Mouse (Mus musculus): ENCODE data around the gene Pgc. TPM values are rescaled to one million over a fixed set of nuclear protein-coding genes. Genes with fewer than 3 reads are reported as not detected.
A peak's percentile ranks its signal among the peaks of the same experiment; 100 is the strongest.

Pgc gene
- total RNA-seq (2022), result not detected

DNA sequence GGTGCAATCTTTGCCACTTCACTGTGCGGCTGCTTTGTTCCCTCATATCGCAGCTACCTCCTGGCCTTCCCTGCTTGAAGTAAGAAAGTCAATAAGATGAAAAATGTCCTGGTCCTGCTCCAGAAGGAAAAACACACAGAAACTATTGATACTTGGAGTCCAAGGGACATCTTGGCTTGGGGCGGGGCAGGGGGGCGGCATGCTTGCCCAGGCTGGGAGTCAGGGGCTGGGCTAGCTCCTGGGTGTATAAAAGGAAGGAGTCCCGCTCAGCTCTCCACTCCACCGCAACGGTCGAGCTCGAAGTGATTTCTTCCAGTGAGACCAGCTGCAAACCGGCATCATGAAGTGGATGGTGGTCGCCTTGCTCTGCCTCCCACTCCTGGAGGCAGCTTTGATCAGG lies at the start of gene Pgc:
Gene Pgc, plus strand, starts transcription at position 277 of the 400 bp plus-strand sequence.
- DNase-seq (ENCODE audit: low spot score in 2 of 2), result no peak

GRCm38 (mm10) chr17:47678238-47678637 lies 48.4 kb upstream of the Pgc start:
- no peak for DNase-seq (ENCODE audit: low spot score in 2 of 2)

GRCm38 (mm10) chr17:47678702-47679101 lies 47.9 kb upstream of the Pgc start:
- DNase-seq (ENCODE audit: low spot score in 2 of 2), result no peak

GRCm38 (mm10) chr17:47682836-47683235 lies 43.8 kb upstream of the Pgc start:
- DNase-seq (ENCODE audit: low spot score in 2 of 2), result no peak

DNA sequence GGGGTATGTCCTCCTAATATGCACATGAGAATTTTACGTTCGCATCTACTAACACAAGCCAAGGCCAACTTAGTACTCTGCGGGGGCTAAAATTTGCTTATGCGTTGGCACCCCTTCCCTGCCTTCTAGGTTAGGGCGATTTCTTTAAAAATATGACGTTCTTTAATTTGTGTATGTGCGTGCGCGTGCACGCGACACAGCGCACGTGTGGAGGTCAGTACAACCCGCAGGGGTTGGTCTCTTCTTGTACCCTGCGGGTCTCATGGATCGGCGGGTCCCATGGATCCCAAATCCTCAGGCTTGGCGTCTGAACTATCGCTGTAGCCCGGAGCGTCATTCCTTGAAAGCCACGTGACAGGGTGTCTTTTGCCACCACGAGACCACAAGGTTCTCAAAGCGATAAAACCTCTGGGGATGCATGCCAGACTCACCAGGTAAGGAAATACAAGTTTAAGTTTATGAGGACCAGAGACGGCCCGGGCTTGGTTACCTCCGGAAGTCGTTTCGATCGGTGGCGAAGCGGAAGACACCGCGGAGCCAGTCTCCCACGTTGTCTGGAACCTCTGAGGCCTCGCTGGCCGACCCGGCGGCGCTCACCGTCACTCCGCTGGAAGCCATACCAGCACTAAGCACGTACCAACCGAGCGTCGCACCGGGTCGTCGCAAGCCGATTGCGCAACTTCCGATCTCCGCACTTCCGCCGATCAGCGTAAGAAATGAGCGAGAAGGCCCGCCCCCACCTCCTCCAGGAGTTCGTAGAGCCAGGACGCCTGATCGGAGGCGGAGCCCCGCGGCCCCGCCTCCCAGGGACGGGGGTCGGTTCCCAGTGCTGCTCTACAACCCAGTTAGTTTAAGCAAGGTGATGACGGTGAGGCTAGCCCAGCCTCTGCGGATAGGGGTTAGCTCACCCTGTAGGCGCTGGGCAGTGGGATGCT lies 39.0 kb upstream of the Pgc start:
- DNase-seq (ENCODE audit: low spot score in 2 of 2), result peak; percentile 85 to 97

GRCm38 (mm10) chr17:47688344-47688607 lies 38.4 kb upstream of the Pgc start, which contains the start of gene Tomm6:
Tomm6 (minus strand) TSS chr17:47688386.
- DNase-seq (ENCODE audit: low spot score in 2 of 2), result no peak

- DNase-seq (ENCODE audit: low spot score in 2 of 2), result peak; percentile 63 to 77
These were observed 37.8 kb upstream of the Pgc start, which contains the start of gene Frs3 for GRCm38 (mm10) chr17:47688608-47689575. Frs3 (plus strand) TSS chr17:47689030.

DNA sequence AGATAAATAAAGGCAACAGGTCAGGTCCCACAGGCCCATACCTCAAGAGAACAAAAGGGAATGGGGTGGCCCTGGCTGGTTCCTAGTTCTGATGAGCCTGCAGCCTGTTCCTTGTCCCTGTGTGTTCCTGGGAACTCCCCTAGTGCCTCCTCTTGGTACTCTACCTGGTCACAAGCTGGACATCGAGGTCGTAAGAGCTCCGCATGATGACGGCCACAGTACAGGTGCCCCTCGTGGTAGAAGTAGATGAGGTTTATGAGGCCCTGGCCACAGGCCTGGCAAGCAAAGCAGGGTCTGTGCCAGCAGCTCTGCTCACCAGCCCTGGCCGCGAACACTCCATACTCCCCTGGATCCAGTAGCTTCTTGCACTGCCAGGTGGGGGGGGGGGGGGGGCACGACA lies 36.7 kb upstream of the Pgc start:
- DNase-seq (ENCODE audit: low spot score in 2 of 2), result no peak

GRCm38 (mm10) chr17:47691650-47692049 lies 35.0 kb upstream of the Pgc start:
- DNase-seq (ENCODE audit: low spot score in 2 of 2), result no peak

DNA sequence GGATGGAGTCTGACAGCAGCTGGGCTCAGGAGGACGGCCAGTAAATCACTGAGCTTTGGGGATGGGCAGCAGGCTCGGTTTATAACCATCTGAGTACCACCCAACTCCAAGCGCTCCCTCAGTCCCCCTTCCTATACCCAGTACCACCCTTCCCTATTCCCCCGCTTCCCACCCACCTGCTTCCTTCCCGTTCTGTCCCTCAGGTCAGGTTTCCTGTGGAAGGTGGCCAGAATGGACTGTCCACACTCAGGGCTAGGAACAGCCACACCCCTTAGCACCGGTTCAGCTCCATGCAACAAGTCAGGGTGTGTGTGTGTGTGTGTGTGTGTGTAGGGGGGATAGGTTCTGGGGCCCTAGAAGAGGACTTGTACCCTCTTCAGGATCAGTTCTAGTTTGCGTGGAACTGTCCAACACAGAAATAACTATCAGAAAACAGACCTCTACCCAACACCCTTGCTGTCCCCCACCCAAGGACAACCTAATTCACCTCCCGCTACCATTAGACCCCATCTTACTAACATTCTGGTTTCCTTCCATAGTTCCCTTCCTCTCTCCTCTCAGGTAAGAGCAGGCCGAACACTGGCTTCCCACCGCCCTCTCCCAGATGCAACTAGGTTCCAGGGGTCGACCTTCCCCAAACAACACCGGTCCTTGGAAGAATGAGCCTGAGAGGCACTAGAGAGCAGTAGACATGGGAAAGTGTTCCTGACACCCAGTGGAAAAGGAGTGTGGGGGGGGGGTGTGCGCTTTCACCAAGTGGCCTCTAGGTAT lies 32.8 kb upstream of the Pgc start:
- no peak for DNase-seq (ENCODE audit: low spot score in 2 of 2)

DNA sequence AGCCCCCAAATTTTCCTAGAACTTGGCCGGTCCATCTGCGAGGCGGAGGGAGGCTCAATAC lies 32.4 kb upstream of the Pgc start, which contains the start of gene Gm21981:
Gene Gm21981, minus strand, starts transcription at position 14 of the 61 bp plus-strand sequence.
- no peak for DNase-seq (ENCODE audit: low spot score in 2 of 2)

- DNase-seq (ENCODE audit: low spot score in 2 of 2), result peak; percentile 91 to 95
These were observed 31.9 kb upstream of the Pgc start, which contains the start of gene Prickle4 for GRCm38 (mm10) chr17:47694503-47695336. Prickle4 (minus strand) TSS chr17:47694736.

- no peak for DNase-seq (ENCODE audit: low spot score in 2 of 2)
These were observed 31.3 kb upstream of the Pgc start for GRCm38 (mm10) chr17:47695337-47695710.

DNA sequence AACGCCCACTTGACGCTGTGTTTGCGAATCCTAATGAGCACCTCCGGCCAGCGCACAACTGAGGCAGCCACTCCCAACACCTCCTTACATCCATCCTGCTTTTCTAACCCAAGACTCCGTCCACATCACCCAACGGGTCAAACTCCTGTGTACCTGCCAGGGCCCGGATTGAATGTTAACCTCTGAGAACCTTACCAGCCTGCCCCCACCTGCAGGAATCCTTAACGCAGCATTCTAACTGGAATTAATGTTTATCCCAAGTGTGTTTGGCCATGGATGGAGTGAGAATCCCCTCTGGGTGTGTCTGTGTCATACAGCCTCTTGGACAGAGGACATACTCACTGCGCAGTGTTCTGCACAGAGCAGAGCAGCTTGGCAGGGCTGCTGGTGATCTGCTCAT lies 28.5 kb upstream of the Pgc start:
- DNase-seq (ENCODE audit: low spot score in 2 of 2), result no peak

GRCm38 (mm10) chr17:47699055-47699454 lies 27.6 kb upstream of the Pgc start:
- no peak for DNase-seq (ENCODE audit: low spot score in 2 of 2)

DNA sequence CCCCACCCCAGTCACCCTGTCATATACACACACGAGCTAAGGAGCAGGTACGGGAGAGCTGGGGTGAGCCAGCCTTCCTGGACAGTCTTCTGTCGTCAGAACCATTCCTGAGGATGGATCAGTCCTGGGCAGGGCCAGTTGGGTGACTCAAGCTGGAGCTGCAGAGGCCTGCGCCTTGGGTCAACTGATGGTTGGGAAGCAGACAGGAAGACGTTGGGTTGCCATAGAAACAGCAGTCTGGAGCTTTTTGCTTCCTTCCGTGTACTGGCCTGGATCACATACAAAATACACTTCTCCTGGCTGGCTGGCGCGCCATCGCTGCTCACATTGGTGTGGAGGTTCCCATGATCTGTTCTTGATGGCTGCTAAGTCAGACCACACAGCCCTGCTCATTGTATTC lies 24.8 kb upstream of the Pgc start:
- DNase-seq (ENCODE audit: low spot score in 2 of 2), result no peak

- DNase-seq (ENCODE audit: low spot score in 2 of 2), result no peak
These were observed 23.9 kb upstream of the Pgc start for GRCm38 (mm10) chr17:47702548-47703345.

DNA sequence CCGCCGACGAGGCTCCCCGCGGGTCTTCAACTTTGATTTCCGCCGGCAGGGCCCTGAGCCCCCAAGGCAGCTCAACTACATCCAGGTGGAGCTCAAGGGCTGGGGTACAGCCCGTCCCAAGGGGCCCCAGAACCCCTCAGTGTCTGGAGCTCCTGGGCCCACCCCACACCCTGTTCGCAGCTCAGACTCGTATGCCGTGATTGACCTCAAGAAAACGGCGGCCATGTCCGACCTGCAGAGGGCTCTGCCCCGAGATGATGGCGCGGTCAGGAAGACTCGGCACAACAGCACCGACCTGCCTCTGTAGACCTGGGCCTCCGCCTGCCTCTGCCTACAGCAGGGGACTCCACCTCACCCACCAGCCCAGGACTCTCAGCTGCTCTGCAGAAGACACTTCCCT lies 23.1 kb upstream of the Pgc start:
- no peak for DNase-seq (ENCODE audit: low spot score in 2 of 2)

DNA sequence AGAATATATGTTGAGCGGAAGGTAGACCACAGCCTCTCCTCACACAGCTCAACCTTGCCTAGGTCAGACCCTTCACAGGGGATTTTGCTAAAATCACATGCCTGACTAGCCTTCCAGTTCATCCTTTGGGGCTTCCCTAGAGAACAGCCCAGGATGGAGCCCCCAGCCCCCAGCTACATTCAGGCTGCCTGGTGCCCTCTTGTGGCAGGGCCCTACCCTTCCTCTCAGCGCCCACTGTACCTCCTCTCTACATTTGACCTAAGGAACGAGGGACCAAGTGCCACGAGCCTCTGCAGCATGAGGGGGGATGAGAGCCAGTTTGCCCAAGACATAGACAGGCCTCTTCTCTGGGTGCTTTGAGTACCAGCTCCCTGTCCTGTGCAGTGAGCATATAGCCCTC lies 21.9 kb upstream of the Pgc start:
- no peak for DNase-seq (ENCODE audit: low spot score in 2 of 2)

DNA sequence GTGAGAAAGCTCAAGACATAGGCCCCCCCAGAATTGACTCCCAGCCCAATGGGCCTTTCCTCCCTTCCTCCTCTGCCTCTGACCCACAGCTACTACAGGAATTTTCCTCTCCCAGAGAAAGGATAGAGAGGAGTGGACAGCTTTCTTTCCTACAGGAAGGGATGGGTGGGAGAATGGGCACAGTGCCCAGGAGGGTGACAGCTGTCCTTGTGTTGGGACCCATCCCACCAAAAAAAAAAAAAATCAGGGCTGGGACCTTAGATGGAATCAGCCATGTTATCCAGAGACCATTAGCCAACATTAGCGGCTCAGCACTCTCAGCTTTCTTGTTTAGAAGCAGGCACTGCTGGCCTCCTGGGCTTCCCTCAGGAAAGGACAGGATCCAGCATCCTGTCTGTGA lies 20.4 kb upstream of the Pgc start:
- no peak for DNase-seq (ENCODE audit: low spot score in 2 of 2)
